Mouse (Mus musculus): ENCODE measurements at regions not wholly inside any gene's neighbourhood (a gene's known extent, or its start where the extent isn't known, plus 50 kb on each side); places are given as distances from the start of the nearest gene placed in this dataset.

GRCm38 (mm10) chr10:109283348-109283747 lies 272.6 kb upstream of the Syt1 start:
- no peak overlapping the region; the same call in 1 of the 2 replicates for H3K4me3 ChIP-seq
- no peak for TF ChIP-seq CTCF (IDR thresholded peaks at IDR 0.05)
- intact Hi-C loops (cut with DNase I), result no loop called here
- DNase-seq (ENCODE audit: extremely low spot score in 1 of 2, low spot score in 2 of 2), result no peak
- H3K27ac ChIP-seq, result peak overlapping the region; percentile 45; the same call in 1 of the 2 replicates

GRCm38 (mm10) chr10:109249781-109250180 lies 239.0 kb upstream of the Syt1 start:
- Histone ChIP-seq H3K27ac (no peak overlapping the region), H3K4me3 (no peak overlapping the region)
- no peak for DNase-seq (ENCODE audit: extremely low spot score in 1 of 2, low spot score in 2 of 2)
- intact Hi-C loops (cut with DNase I), result no loop called here
- no peak for TF ChIP-seq CTCF (IDR thresholded peaks at IDR 0.05)

GRCm38 (mm10) chr10:109246328-109246727 lies 235.5 kb upstream of the Syt1 start:
- DNase-seq (ENCODE audit: extremely low spot score in 1 of 2, low spot score in 2 of 2), result no peak
- no peak for TF ChIP-seq CTCF (IDR thresholded peaks at IDR 0.05)
- intact Hi-C loops (cut with DNase I), result no loop called here
- no peak overlapping the region for H3K27ac ChIP-seq
- no peak overlapping the region for H3K4me3 ChIP-seq

GRCm38 (mm10) chr10:109237026-109237425 lies 226.2 kb upstream of the Syt1 start:
- intact Hi-C loops (cut with DNase I), result no loop called here
- no peak overlapping the region for H3K27ac ChIP-seq
- no peak for TF ChIP-seq CTCF (IDR thresholded peaks at IDR 0.05)
- no peak for DNase-seq (ENCODE audit: extremely low spot score in 1 of 2, low spot score in 2 of 2)
- no peak overlapping the region for H3K4me3 ChIP-seq

- no peak overlapping the region for H3K27ac ChIP-seq
- intact Hi-C loops (cut with DNase I), result no loop called here
- no peak for TF ChIP-seq CTCF (IDR thresholded peaks at IDR 0.05)
- DNase-seq (ENCODE audit: extremely low spot score in 1 of 2, low spot score in 2 of 2), result no peak
- no peak overlapping the region for H3K4me3 ChIP-seq
Observed at GRCm38 (mm10) chr10:109226989-109227388, 216.2 kb upstream of the Syt1 start.

GRCm38 (mm10) chr10:109188761-109189503 lies 178.2 kb upstream of the Syt1 start:
- intact Hi-C loops (cut with DNase I), result loop anchor here (5.0 kb wide), 1 partner anchor 182 kb away; no protein-coding TSS in a partner anchor
- no peak for DNase-seq (ENCODE audit: extremely low spot score in 1 of 2, low spot score in 2 of 2)

GRCm38 (mm10) chr10:109188252-109188651 lies 177.5 kb upstream of the Syt1 start:
- no peak for TF ChIP-seq CTCF (IDR thresholded peaks at IDR 0.05)
- DNase-seq (ENCODE audit: extremely low spot score in 1 of 2, low spot score in 2 of 2), result no peak
- intact Hi-C loops (cut with DNase I), result loop anchor here (5.0 kb wide), 1 partner anchor 181 kb away; no protein-coding TSS in a partner anchor
- no peak overlapping the region for H3K4me3 ChIP-seq
- peak overlapping the region; percentile 6; the same call in 1 of the 2 replicates for H3K27ac ChIP-seq

More at GRCm38 (mm10) chr10:109188761-109189503, 178.2 kb upstream of the Syt1 start:
- no peak for TF ChIP-seq CTCF (IDR thresholded peaks at IDR 0.05)
- H3K4me3 ChIP-seq, result no peak overlapping the region
- H3K27ac ChIP-seq, result peak overlapping the region; percentile 50

GRCm38 (mm10) chr10:109185243-109185642 lies 174.5 kb upstream of the Syt1 start:
- Histone ChIP-seq H3K4me3 (no peak overlapping the region), H3K27ac (no peak overlapping the region)
- no peak for DNase-seq (ENCODE audit: extremely low spot score in 1 of 2, low spot score in 2 of 2)
- intact Hi-C loops (cut with DNase I), result loop anchor here (5.0 kb wide), 1 partner anchor 178 kb away; no protein-coding TSS in a partner anchor
- TF ChIP-seq CTCF (IDR thresholded peaks at IDR 0.05), result no peak

- intact Hi-C loops (cut with DNase I), result no loop called here
- no peak for TF ChIP-seq CTCF (IDR thresholded peaks at IDR 0.05)
- Histone ChIP-seq H3K27ac (peak overlapping the region; percentile 13; the same call in 1 of the 2 replicates), H3K4me3 (no peak overlapping the region)
- DNase-seq (ENCODE audit: extremely low spot score in 1 of 2, low spot score in 2 of 2), result no peak
Observed at GRCm38 (mm10) chr10:109180527-109180926, 169.7 kb upstream of the Syt1 start.

- Histone ChIP-seq H3K4me3 (no peak overlapping the region), H3K27ac (no peak overlapping the region)
- no peak for TF ChIP-seq CTCF (IDR thresholded peaks at IDR 0.05)
- DNase-seq (ENCODE audit: extremely low spot score in 1 of 2, low spot score in 2 of 2), result no peak
- intact Hi-C loops (cut with DNase I), result no loop called here
Observed at GRCm38 (mm10) chr10:109160730-109161129, 149.9 kb upstream of the Syt1 start.

GRCm38 (mm10) chr10:109155768-109156167 lies 145.0 kb upstream of the Syt1 start:
- DNase-seq (ENCODE audit: extremely low spot score in 1 of 2, low spot score in 2 of 2), result no peak
- no peak for TF ChIP-seq CTCF (IDR thresholded peaks at IDR 0.05)
- Histone ChIP-seq H3K27ac (no peak overlapping the region), H3K4me3 (no peak overlapping the region)
- intact Hi-C loops (cut with DNase I), result no loop called here

- intact Hi-C loops (cut with DNase I), result no loop called here
Observed at GRCm38 (mm10) chr10:109140421-109140938, 129.7 kb upstream of the Syt1 start.

More at GRCm38 (mm10) chr10:109140421-109140938, 129.7 kb upstream of the Syt1 start:
- H3K4me3 ChIP-seq, result no peak overlapping the region
- TF ChIP-seq CTCF (IDR thresholded peaks at IDR 0.05), result no peak
- DNase-seq (ENCODE audit: extremely low spot score in 1 of 2, low spot score in 2 of 2), result no peak
- no peak overlapping the region for H3K27ac ChIP-seq
